Mouse (Mus musculus): Measurements from ENCODE around the gene Bbs9. TPM values are rescaled to one million over a fixed set of nuclear protein-coding genes. Genes with fewer than 3 reads are reported as not detected.
A peak's percentile ranks its signal among the peaks of the same experiment; 100 is the strongest.

Bbs9 gene
- polyA plus RNA-seq, 1 experiment from 2014 or later: 6.4 TPM

DNA sequence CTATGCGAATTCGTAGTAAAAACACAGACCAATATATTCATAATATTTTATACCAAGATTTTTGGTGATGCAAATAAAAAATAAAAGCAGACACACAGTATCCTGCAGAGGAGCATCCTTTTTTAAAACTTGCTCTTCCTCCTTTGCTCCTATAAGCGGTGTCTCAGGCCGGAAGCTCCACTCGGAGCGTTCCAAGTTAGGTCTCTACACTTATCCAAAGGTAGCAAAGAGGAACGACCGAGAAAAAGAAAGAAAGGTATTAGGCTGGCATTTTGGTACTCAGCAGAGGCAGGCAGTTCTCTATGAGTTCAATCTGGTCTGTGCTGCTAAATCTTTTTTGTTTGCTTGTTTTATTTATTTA is 6.6 kb upstream of the Bbs9 start:
- H3K9me3 ChIP-seq: no peaks in the 10 kb centered on the region
- ATAC-seq (ENCODE audit: extremely low read depth, insufficient number of reproducible peaks, low FRiP score, low TSS enrichment): no peak
- WGBS: 64% methylated on average over 8 of the region's 8 CpGs
- H3K36me3 ChIP-seq: peaks cover 19% of the 10 kb centered on the region
- H3K27me3 ChIP-seq (replicated peaks): no peaks in the 10 kb centered on the region
- H3K4me3 ChIP-seq: peak overlapping the region; percentile 94; the same call in 1 of the 2 replicates
- H3K9ac ChIP-seq: no peak overlapping the region
- no peak overlapping the region for H3K27ac ChIP-seq (replicated peaks)
- no peak overlapping the region for H3K4me2 ChIP-seq
- no peaks in the 10 kb centered on the region; the same call in 1 of the 2 replicates for H3K4me1 ChIP-seq

- Histone ChIP-seq H3K4me2 (peak within 1 kb of the TSS; percentile 83), H3K4me3 (peak within 1 kb of the TSS; percentile 94), H3K36me3 (peaks cover 13% of the 10 kb centered on the region), H3K9me3 (no peaks in the 10 kb centered on the region), H3K27ac (replicated peaks) (no peak within 1 kb of the TSS), H3K27me3 (replicated peaks) (no peaks in the 10 kb centered on the region), H3K9ac (peak within 1 kb of the TSS; percentile 96), H3K4me1 (no peaks in the 10 kb centered on the region; the same call in 1 of the 2 replicates)
- ATAC-seq (ENCODE audit: extremely low read depth, insufficient number of reproducible peaks, low FRiP score, low TSS enrichment): no peak
- WGBS: 75% methylated on average over 3 of the region's 3 CpGs
These were observed 5.9 kb upstream of the Bbs9 start, which contains the start of gene Rp9 for GRCm38 (mm10) chr9:22469643-22470042. Rp9 (minus strand) TSS chr9:22469743.

- peak overlapping the region; percentile 85 for H3K9ac ChIP-seq
- WGBS: 2% methylated on average over 10 of the region's 10 CpGs
- no peak for ATAC-seq (ENCODE audit: extremely low read depth, insufficient number of reproducible peaks, low FRiP score, low TSS enrichment)
- H3K36me3 ChIP-seq: no peaks in the 10 kb centered on the region
- H3K4me3 ChIP-seq: peak overlapping the region; percentile 80
- H3K27ac ChIP-seq (replicated peaks): peak overlapping the region; percentile 65
- no peaks in the 10 kb centered on the region for H3K9me3 ChIP-seq
- H3K27me3 ChIP-seq (replicated peaks): no peaks in the 10 kb centered on the region
- H3K4me2 ChIP-seq: peak overlapping the region; percentile 97
- H3K4me1 ChIP-seq: peaks cover 9% of the 10 kb centered on the region
These were observed 750 bp downstream of the Bbs9 start for GRCm38 (mm10) chr9:22476265-22476664.

- H3K9ac ChIP-seq: no peak overlapping the region
- H3K36me3 ChIP-seq: no peaks in the 10 kb centered on the region
- no peaks in the 10 kb centered on the region for H3K9me3 ChIP-seq
- no peaks in the 10 kb centered on the region for H3K27me3 ChIP-seq (replicated peaks)
- no peak for ATAC-seq (ENCODE audit: extremely low read depth, insufficient number of reproducible peaks, low FRiP score, low TSS enrichment)
- 87% methylated on average over 8 of the region's 8 CpGs for WGBS
- no peak overlapping the region for H3K27ac ChIP-seq (replicated peaks)
- no peak overlapping the region for H3K4me3 ChIP-seq
- no peak overlapping the region for H3K4me2 ChIP-seq
- peaks cover 9% of the 10 kb centered on the region for H3K4me1 ChIP-seq
These were observed 3.4 kb downstream of the Bbs9 start for GRCm38 (mm10) chr9:22478946-22479345.

DNA sequence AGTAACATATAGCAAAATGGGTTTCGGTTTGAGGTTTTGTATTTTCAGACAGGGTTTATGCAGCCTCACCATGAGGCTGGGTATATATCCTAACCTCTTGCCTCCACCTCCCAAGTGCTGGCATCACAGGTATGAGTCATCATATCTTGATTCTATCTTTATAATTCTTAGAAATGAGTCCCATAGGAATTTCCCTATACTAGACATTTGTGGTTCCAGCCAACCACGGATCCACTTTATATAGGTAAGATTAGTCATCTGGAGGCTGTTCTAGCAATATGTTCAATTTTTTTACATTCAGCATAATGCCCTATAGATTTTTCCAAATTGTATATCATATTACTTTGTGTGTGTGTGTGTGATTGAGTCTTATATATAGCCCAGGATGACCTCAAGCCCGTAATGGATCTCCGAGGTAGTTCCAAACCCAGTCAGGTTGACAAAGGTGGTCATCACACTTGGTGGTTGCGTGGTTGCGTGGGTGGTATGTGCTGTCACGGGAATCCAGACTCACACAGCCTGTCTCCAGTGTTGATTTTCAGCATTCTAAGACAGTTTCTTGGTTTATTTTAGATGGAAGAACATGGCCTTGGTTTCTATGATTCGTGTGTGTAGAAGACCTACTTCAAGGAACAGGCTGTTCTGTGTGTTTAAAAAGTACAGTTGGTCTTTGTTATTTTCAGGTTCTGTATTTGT is 8.5 kb downstream of the Bbs9 start:
- H3K4me3 ChIP-seq: no peak overlapping the region
- no peaks in the 10 kb centered on the region for H3K4me1 ChIP-seq
- no peak overlapping the region for H3K9ac ChIP-seq
- no peak for ATAC-seq (ENCODE audit: extremely low read depth, insufficient number of reproducible peaks, low FRiP score, low TSS enrichment)
- no peaks in the 10 kb centered on the region for H3K36me3 ChIP-seq
- 90% methylated on average over 8 of the region's 8 CpGs for WGBS
- H3K9me3 ChIP-seq: no peaks in the 10 kb centered on the region
- H3K27me3 ChIP-seq (replicated peaks): no peaks in the 10 kb centered on the region
- no peak overlapping the region for H3K4me2 ChIP-seq
- H3K27ac ChIP-seq (replicated peaks): no peak overlapping the region

DNA sequence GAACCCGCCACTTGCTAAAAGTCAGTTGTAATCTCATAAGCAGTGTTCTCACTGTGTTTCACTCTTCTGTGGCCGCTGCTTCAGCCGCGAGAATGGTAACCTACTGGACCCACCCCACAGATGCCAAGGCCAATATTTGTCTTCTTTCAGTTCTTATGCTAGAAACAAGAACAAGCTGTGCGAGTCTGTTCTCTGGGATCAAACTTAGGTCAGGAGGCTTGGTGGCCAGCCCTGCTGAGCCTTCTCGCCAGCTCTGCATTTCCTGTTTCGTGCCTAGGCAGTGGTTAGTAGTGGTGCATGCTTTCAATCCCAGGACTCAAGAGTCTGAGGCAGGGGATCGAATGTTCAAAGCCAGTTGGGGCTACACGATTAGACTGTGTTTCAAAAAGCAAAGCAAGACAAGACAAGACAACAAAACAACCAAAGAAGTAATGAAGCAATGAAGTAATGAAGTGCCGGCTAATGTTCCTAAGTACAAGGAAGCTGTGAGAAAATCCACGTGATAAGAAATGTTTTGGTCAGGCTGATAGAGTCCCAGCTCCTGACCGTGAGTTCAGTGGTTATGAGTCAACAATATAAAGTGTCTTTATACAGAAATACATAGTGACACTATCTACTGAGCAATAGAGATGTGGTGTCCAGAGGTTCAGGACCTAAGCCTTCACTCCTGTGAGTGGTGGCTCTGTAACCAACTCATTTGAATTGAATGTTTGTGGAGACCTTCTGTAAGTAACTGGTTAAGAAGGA is 9.2 kb downstream of the Bbs9 start:
- no peaks in the 10 kb centered on the region for H3K4me1 ChIP-seq
- ATAC-seq (ENCODE audit: extremely low read depth, insufficient number of reproducible peaks, low FRiP score, low TSS enrichment): no peak

GRCm38 (mm10) chr9:22486211-22486610 is 10.7 kb downstream of the Bbs9 start:
- 81% methylated on average over 7 of the region's 7 CpGs for WGBS
- H3K36me3 ChIP-seq: no peaks in the 10 kb centered on the region
- no peaks in the 10 kb centered on the region for H3K9me3 ChIP-seq
- no peak overlapping the region for H3K9ac ChIP-seq
- no peak overlapping the region for H3K27ac ChIP-seq (replicated peaks)
- no peak for ATAC-seq (ENCODE audit: extremely low read depth, insufficient number of reproducible peaks, low FRiP score, low TSS enrichment)
- H3K4me1 ChIP-seq: no peaks in the 10 kb centered on the region
- no peaks in the 10 kb centered on the region for H3K27me3 ChIP-seq (replicated peaks)
- no peak overlapping the region for H3K4me2 ChIP-seq
- H3K4me3 ChIP-seq: no peak overlapping the region

More for the DNA sequence above, 9.2 kb downstream of the Bbs9 start:
- Histone ChIP-seq H3K4me2 (no peak overlapping the region), H3K36me3 (no peaks in the 10 kb centered on the region), H3K4me3 (no peak overlapping the region), H3K9me3 (no peaks in the 10 kb centered on the region), H3K27ac (replicated peaks) (no peak overlapping the region), H3K27me3 (replicated peaks) (no peaks in the 10 kb centered on the region), H3K9ac (no peak overlapping the region)
- 75% methylated on average over 12 of the region's 12 CpGs for WGBS

- H3K36me3 ChIP-seq: no peaks in the 10 kb centered on the region
- H3K27ac ChIP-seq (replicated peaks): no peak overlapping the region
- H3K4me1 ChIP-seq: no peaks in the 10 kb centered on the region
- WGBS: 39% methylated on average over 9 of the region's 9 CpGs
- no peaks in the 10 kb centered on the region for H3K9me3 ChIP-seq
- H3K9ac ChIP-seq: no peak overlapping the region
- H3K4me3 ChIP-seq: no peak overlapping the region
- no peak for ATAC-seq (ENCODE audit: extremely low read depth, insufficient number of reproducible peaks, low FRiP score, low TSS enrichment)
- no peak overlapping the region for H3K4me2 ChIP-seq
- H3K27me3 ChIP-seq (replicated peaks): no peaks in the 10 kb centered on the region
These were observed 13.4 kb downstream of the Bbs9 start for GRCm38 (mm10) chr9:22488963-22489362.

- Histone ChIP-seq H3K9ac (no peak overlapping the region), H3K36me3 (no peaks in the 10 kb centered on the region; the same call in 1 of the 2 replicates), H3K4me2 (no peak overlapping the region), H3K9me3 (0 out of 2 replicates have a peak, but pooled peaks cover 3% of the 10 kb centered on the region), H3K4me1 (no peaks in the 10 kb centered on the region), H3K27me3 (replicated peaks) (no peaks in the 10 kb centered on the region), H3K4me3 (no peak overlapping the region), H3K27ac (replicated peaks) (no peak overlapping the region)
- WGBS: 77% methylated on average over 9 of the region's 9 CpGs
- no peak for ATAC-seq (ENCODE audit: extremely low read depth, insufficient number of reproducible peaks, low FRiP score, low TSS enrichment)
These were observed 18.8 kb downstream of the Bbs9 start for GRCm38 (mm10) chr9:22494203-22494807.

DNA sequence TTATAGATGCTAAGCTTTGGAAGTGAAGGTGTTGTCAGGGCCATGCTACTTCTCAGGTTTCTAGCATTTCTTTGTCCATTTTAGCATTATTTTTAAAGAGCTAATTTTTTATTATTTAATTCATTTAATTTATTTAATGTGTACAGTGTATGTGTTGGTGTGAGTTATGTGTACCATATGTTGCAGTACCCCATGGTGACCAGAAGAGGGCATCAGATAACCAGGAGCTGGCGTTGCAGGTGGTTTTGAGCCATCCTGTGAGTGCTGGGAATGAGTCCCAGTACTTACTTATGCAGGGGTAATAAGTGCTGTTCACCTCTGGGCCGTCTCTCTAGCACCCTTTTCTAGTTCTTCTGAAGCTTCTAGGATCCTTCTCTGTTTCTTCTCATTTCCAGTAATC is 19.6 kb downstream of the Bbs9 start:
- Histone ChIP-seq H3K9me3 (0 out of 2 replicates have a peak, but pooled peaks cover 3% of the 10 kb centered on the region), H3K4me3 (no peak overlapping the region), H3K36me3 (no peaks in the 10 kb centered on the region; the same call in 1 of the 2 replicates), H3K27me3 (replicated peaks) (no peaks in the 10 kb centered on the region), H3K4me1 (no peaks in the 10 kb centered on the region), H3K27ac (replicated peaks) (no peak overlapping the region), H3K9ac (no peak overlapping the region), H3K4me2 (no peak overlapping the region)
- no peak for ATAC-seq (ENCODE audit: extremely low read depth, insufficient number of reproducible peaks, low FRiP score, low TSS enrichment)
- WGBS: 78% methylated on average over 2 of the region's 2 CpGs

- H3K27ac ChIP-seq (replicated peaks): no peak overlapping the region
- H3K4me2 ChIP-seq: no peak overlapping the region
- ATAC-seq (ENCODE audit: extremely low read depth, insufficient number of reproducible peaks, low FRiP score, low TSS enrichment): no peak
- no peaks in the 10 kb centered on the region for H3K4me1 ChIP-seq
- H3K9ac ChIP-seq: no peak overlapping the region
- 0 out of 2 replicates have a peak, but pooled peaks cover 3% of the 10 kb centered on the region for H3K9me3 ChIP-seq
- no peaks in the 10 kb centered on the region; the same call in 1 of the 2 replicates for H3K36me3 ChIP-seq
- H3K4me3 ChIP-seq: no peak overlapping the region
- WGBS: 67% methylated on average over 6 of the region's 6 CpGs
- H3K27me3 ChIP-seq (replicated peaks): no peaks in the 10 kb centered on the region
These were observed 21.7 kb downstream of the Bbs9 start for GRCm38 (mm10) chr9:22497021-22497767.

All from heart, embryonic 13.5 days (tissue).